Mouse (Mus musculus) G1E (cell line): ENCODE data around the gene Mrto4.

Source experiments
- CTCF ChIP-seq: IDR thresholded peaks from 2 replicates; pipeline ENCODE4 v1.5.1; 2012; ENCODE audit warnings: low read depth, low read length, inconsistent platforms, mixed read lengths
- GATA1 ChIP-seq: IDR thresholded peaks from 2 replicates; pipeline ENCODE4 v1.6.1; 2012; ENCODE audit warnings: borderline replicate concordance, low read length, inconsistent platforms, mixed read lengths
- TAL1 ChIP-seq: conservative IDR thresholded peaks from 2 replicates; pipeline ENCODE4 v1.6.1; 2012; ENCODE audit warnings: low read depth, low read length, inconsistent platforms, mixed read lengths

DNA sequence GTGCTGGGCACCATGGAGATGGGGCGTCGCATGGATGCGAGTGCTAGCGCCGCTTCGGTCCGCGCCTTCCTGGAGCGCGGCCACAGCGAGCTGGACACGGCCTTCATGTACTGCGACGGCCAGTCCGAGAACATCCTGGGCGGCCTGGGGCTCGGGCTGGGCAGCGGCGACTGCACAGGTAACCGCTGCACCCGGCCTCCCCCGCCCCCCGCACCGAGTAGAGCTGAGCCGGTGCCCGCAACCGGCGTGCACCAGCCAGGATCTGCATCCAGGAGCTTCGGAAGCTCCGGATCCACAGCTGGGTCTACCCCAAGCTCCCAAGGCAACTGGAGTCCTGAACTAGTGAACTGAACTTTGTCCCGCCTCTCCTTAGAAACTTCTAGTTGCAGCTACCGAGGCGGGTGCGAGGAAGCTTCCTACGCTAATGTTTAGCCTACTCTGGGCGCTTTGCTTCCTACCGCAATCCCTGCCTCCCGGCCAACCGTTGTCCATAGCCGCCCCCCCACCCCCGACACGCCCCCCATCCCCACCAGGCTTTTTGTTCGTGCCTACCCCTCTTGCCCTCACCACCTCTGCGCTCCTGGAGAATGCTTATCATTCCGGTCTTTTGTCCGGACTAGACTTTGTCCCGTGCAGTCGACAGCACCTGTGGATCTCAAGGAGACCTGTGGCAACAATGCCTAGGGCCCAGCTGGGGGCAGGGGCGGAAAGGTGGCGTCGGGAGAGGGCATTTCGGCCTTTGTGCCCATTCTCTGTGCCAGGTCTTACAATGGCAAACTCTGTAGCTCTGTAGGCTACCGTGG, 41.3 kb downstream of the Mrto4 start:
- TF ChIP-seq CTCF, result no peak
- no peak for TF ChIP-seq TAL1
- no peak for TF ChIP-seq GATA1
